Mouse (Mus musculus) MEL (cell line): ENCODE measurements at regions not wholly inside any gene's neighbourhood (a gene's known extent, or its start where the extent isn't known, plus 50 kb on each side); places are given as distances from the start of the nearest gene placed in this dataset.

Source experiments
- DNase-seq: peaks from one replicate; pipeline ENCODE4 v3.0.0; 2011; ENCODE audit warnings: low read depth, low spot score
- H3K27ac ChIP-seq: 2 replicates; pipeline ENCODE4 v1.5.1; 2012; ENCODE audit warnings: low read depth, mild to moderate bottlenecking, control low read depth, low read length, moderate library complexity; ENCODE audit not compliant: control insufficient read depth
- H3K27me3 ChIP-seq, 2 experiments: fragments of 150-350 bp in 1 of 2; sonication (generic) in 1 of 2; 2 replicates each; pipeline ENCODE4 v1.6.1; 2012; ENCODE audit warnings: low read length in 2 of 2, mild to moderate bottlenecking in 2 of 2, improper control_type of control experiment in 1 of 2, moderate library complexity in 1 of 2; ENCODE audit not compliant: insufficient read depth in 2 of 2, control insufficient read depth in 1 of 2
- H3K36me3 ChIP-seq, 2 experiments: 2 replicates each; pipeline ENCODE4 v1.6.1; 2012 to 2014; ENCODE audit warnings: low read length in 2 of 2, improper control_type of control experiment in 1 of 2, inconsistent platforms in 1 of 2, mild to moderate bottlenecking in 1 of 2; ENCODE audit not compliant: insufficient read depth in 2 of 2, control insufficient read depth in 1 of 2
- H3K4me1 ChIP-seq, 2 experiments: fragments of 150-350 bp in 1 of 2; sonication (generic) in 1 of 2; 2 replicates each; pipeline ENCODE4 v1.6.1; 2012; ENCODE audit warnings: low read length in 2 of 2, improper control_type of control experiment in 1 of 2, mild to moderate bottlenecking in 1 of 2; ENCODE audit not compliant: insufficient read depth in 2 of 2, control insufficient read depth in 1 of 2
- H3K4me3 ChIP-seq, 2 experiments: fragments of 150-350 bp in 1 of 2; sonication (generic) in 1 of 2; 2 replicates each; pipeline ENCODE4 v1.5.1; 2012; ENCODE audit warnings: low read depth in 2 of 2, low read length in 2 of 2, mild to moderate bottlenecking in 2 of 2, moderate library complexity in 2 of 2, control low read depth in 1 of 2, improper control_type of control experiment in 1 of 2; ENCODE audit not compliant: control insufficient read depth in 1 of 2, insufficient read depth in 1 of 2
- H3K79me2 ChIP-seq: 2 replicates; pipeline ENCODE4 v1.6.1; 2012; ENCODE audit warnings: mild to moderate bottlenecking, low read length, moderate library complexity; ENCODE audit not compliant: control insufficient read depth, poor library complexity, insufficient read depth
- H3K9ac ChIP-seq: 2 replicates; pipeline ENCODE4 v1.6.1; 2012; ENCODE audit warnings: low read depth, mild to moderate bottlenecking, control low read depth, low read length, moderate library complexity; ENCODE audit not compliant: control insufficient read depth, poor library complexity, severe bottlenecking
- H3K9me3 ChIP-seq: fragments of 150-350 bp; sonication (generic); replicated peaks from 2 replicates; pipeline ENCODE4 v1.6.1; 2012; ENCODE audit warnings: mild to moderate bottlenecking, low read length, improper control_type of control experiment, moderate library complexity; ENCODE audit not compliant: insufficient read depth
- CTCF ChIP-seq, 3 experiments: IDR thresholded peaks in 2 of 3; conservative IDR thresholded peaks in 1 of 3; 2 replicates each; pipeline ENCODE4 v1.5.1; 2011 to 2012; ENCODE audit warnings: low read length in 3 of 3, low read depth in 2 of 3, mild to moderate bottlenecking in 2 of 3, improper control_type of control experiment in 1 of 3, inconsistent platforms in 1 of 3, mixed read lengths in 1 of 3, moderate library complexity in 1 of 3; ENCODE audit not compliant: control insufficient read depth in 1 of 3, insufficient read depth in 1 of 3, poor library complexity in 1 of 3, severe bottlenecking in 1 of 3
- EP300 ChIP-seq, 2 experiments: IDR thresholded peaks; 2 replicates each; pipeline ENCODE4 v1.6.1; 2011; ENCODE audit warnings: improper control_type of control experiment in 2 of 2, low read length in 2 of 2, low read depth in 1 of 2, mild to moderate bottlenecking in 1 of 2
- ETS1 ChIP-seq: IDR thresholded peaks from 2 replicates; pipeline ENCODE4 v1.6.1; 2012; ENCODE audit warnings: low read depth, mild to moderate bottlenecking, inconsistent platforms, low read length, improper control_type of control experiment, moderate library complexity
- KAT2A ChIP-seq: conservative IDR thresholded peaks from 2 replicates; pipeline ENCODE4 v1.6.1; 2012; ENCODE audit warnings: low read depth, low read length, improper control_type of control experiment, inconsistent platforms
- MAX ChIP-seq: IDR thresholded peaks from 2 replicates; pipeline ENCODE4 v1.6.1; 2011; ENCODE audit warnings: low read length, improper control_type of control experiment
- MAZ ChIP-seq: IDR thresholded peaks from 2 replicates; pipeline ENCODE4 v1.6.1; 2012; ENCODE audit warnings: low read depth, mild to moderate bottlenecking, inconsistent platforms, low read length, improper control_type of control experiment
- MEF2A ChIP-seq: IDR thresholded peaks from 2 replicates; pipeline ENCODE4 v1.6.1; 2014; ENCODE audit warnings: low read depth, mild to moderate bottlenecking, inconsistent platforms, low read length, improper control_type of control experiment; ENCODE audit not compliant: poor library complexity, insufficient replicate concordance, severe bottlenecking; ENCODE audit errors: extremely low read depth
- MYC ChIP-seq: IDR thresholded peaks from 2 replicates; pipeline ENCODE4 v1.6.1; 2011; ENCODE audit warnings: low read depth, mild to moderate bottlenecking, low read length, improper control_type of control experiment, moderate library complexity
- RAD21 ChIP-seq: IDR thresholded peaks from 2 replicates; pipeline ENCODE4 v1.6.1; 2011; ENCODE audit warnings: mild to moderate bottlenecking, low read depth, low read length, improper control_type of control experiment
- SMC3 ChIP-seq: IDR thresholded peaks from 2 replicates; pipeline ENCODE4 v1.6.1; 2011; ENCODE audit warnings: low read depth, low read length, improper control_type of control experiment
- TAL1 ChIP-seq: IDR thresholded peaks from 2 replicates; pipeline ENCODE4 v1.6.1; 2012; ENCODE audit warnings: mild to moderate bottlenecking, inconsistent platforms, low read length, moderate library complexity, mixed read lengths
- TCF12 ChIP-seq: IDR thresholded peaks from 2 replicates; pipeline ENCODE4 v1.6.1; 2014; ENCODE audit warnings: low read depth, mild to moderate bottlenecking, inconsistent platforms, low read length, improper control_type of control experiment, moderate library complexity
- UBTF ChIP-seq: IDR thresholded peaks from 2 replicates; pipeline ENCODE4 v1.6.1; 2012; ENCODE audit warnings: low read depth, mild to moderate bottlenecking, inconsistent platforms, low read length, improper control_type of control experiment, moderate library complexity, borderline replicate concordance; ENCODE audit not compliant: insufficient read depth
- USF2 ChIP-seq, 2 experiments: IDR thresholded peaks; 2 replicates each; pipeline ENCODE4 v1.6.1; 2011 to 2012; ENCODE audit warnings: improper control_type of control experiment in 2 of 2, low read length in 2 of 2, borderline replicate concordance in 1 of 2, inconsistent platforms in 1 of 2, low read depth in 1 of 2, mild to moderate bottlenecking in 1 of 2; ENCODE audit not compliant: insufficient read depth in 1 of 2
- ZC3H11A ChIP-seq: IDR thresholded peaks from 2 replicates; pipeline ENCODE4 v1.6.1; 2012; ENCODE audit warnings: low read depth, mild to moderate bottlenecking, inconsistent platforms, low read length, improper control_type of control experiment
- ZKSCAN1 ChIP-seq: IDR thresholded peaks from 2 replicates; pipeline ENCODE4 v1.6.1; 2012; ENCODE audit warnings: low read depth, mild to moderate bottlenecking, inconsistent platforms, low read length, improper control_type of control experiment, moderate library complexity

GRCm38 (mm10) chr19:44651605-44652004 is 89.0 kb downstream of the Hif1an start:
- Histone ChIP-seq H3K4me1 (no peaks in the 10 kb centered on the region), H3K79me2 (no peaks in the 10 kb centered on the region), H3K9me3 (no peaks in the 10 kb centered on the region), H3K36me3 (no peaks in the 10 kb centered on the region), H3K27me3 (peaks cover 0 to 2% of the 10 kb centered on the region in 2 experiments; a peak in 2 of 4 replicates), H3K4me3 (no peak overlapping the region), H3K9ac (no peak overlapping the region), H3K27ac (no peak overlapping the region)
- DNase-seq: no peak
- TF ChIP-seq USF2 (IDR thresholded peaks at IDR 0.05; ENCODE audit: borderline replicate concordance in 1 of 2, insufficient read depth in 1 of 2, low read depth in 1 of 2, low read length in 2 of 2) (no peak), EP300 (IDR thresholded peaks at IDR 0.05; ENCODE audit: low read depth in 1 of 2, low read length in 2 of 2) (no peak), TAL1 (no peak), MEF2A (no peak), RAD21 (no peak), TCF12 (no peak)

DNA sequence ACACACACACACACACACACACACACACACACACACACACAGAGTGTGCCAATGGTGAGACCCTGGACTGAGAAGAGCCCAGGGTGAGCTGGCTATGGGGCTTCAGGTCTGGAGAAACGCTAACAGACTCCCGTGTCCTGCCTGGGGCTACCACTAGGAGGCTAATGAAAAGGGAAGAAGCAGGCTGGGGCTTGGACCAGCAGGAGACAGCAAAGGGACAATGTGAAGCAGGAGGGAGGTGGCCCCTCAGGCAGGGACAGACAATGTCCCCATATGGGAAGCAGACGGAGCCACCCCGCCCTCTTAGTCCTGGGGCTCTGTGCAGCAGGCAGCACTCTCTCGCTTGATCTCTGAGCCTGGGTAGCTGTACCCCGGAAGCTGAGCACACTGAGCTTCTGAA is 93.1 kb downstream of the Hif1an start:
- H3K27ac ChIP-seq: no peak overlapping the region
- TF ChIP-seq MAZ (no peak), CTCF (IDR thresholded peaks at IDR 0.05 in 2 of 3, conservative IDR thresholded peaks at IDR 0.05 in 1 of 3; ENCODE audit: control insufficient read depth in 1 of 3, insufficient read depth in 1 of 3, low read depth in 2 of 3, low read length in 3 of 3, poor library complexity in 1 of 3, severe bottlenecking in 1 of 3) (peak; percentile 8 to 31 (median 24); a peak in 4 of 6 replicates), USF2 (IDR thresholded peaks at IDR 0.05; ENCODE audit: borderline replicate concordance in 1 of 2, insufficient read depth in 1 of 2, low read depth in 1 of 2, low read length in 2 of 2) (no peak), MYC (no peak), UBTF (no peak), ETS1 (no peak), MAX (no peak), KAT2A (no peak), MEF2A (no peak), ZKSCAN1 (no peak), ZC3H11A (no peak), TCF12 (no peak), SMC3 (peak; percentile 25; the same call in 1 of the 2 replicates)
- TF ChIP-seq, all 39 proteins: peak for 2
- no peak overlapping the region for H3K4me3 ChIP-seq
- no peaks in the 10 kb centered on the region for H3K9me3 ChIP-seq
- peaks cover 0 to 2% of the 10 kb centered on the region in 2 experiments; a peak in 3 of 4 replicates for H3K27me3 ChIP-seq
- no peak overlapping the region for H3K9ac ChIP-seq
- no peaks in the 10 kb centered on the region for H3K4me1 ChIP-seq
- H3K36me3 ChIP-seq: no peaks in the 10 kb centered on the region
- no peaks in the 10 kb centered on the region for H3K79me2 ChIP-seq
- peak; percentile 6 for DNase-seq
